Mouse (Mus musculus) kidney, postnatal 14 days (tissue): ENCODE results near the gene Adcy9.
A peak's percentile ranks its signal among the peaks of the same experiment; 100 is the strongest.
"Not testable (repeated sequence)": the region's sequence is repeated elsewhere in the genome, so short reads cannot be mapped to it uniquely, and the experiment has no call there.

Experiments
- DNase-seq: peaks from one replicate; pipeline ENCODE4 v3.0.0; 2022; ENCODE audit warnings: mixed read lengths

The Adcy9 gene

GRCm38 (mm10) chr16:4381487-4381886 is 38.8 kb downstream of the Adcy9 start:
- DNase-seq = no peak

- no peak for DNase-seq
These were observed 41.5 kb downstream of the Adcy9 start for GRCm38 (mm10) chr16:4378788-4379187.

- DNase-seq = no peak
These were observed 42.7 kb downstream of the Adcy9 start for GRCm38 (mm10) chr16:4377556-4377955.

- DNase-seq = no peak
These were observed 45.4 kb downstream of the Adcy9 start for GRCm38 (mm10) chr16:4374780-4375380.

GRCm38 (mm10) chr16:4374270-4374669 is 46.0 kb downstream of the Adcy9 start:
- no peak for DNase-seq

GRCm38 (mm10) chr16:4371039-4371438 is 49.3 kb downstream of the Adcy9 start:
- no peak for DNase-seq

GRCm38 (mm10) chr16:4370141-4370541 is 50.2 kb downstream of the Adcy9 start:
- no peak for DNase-seq

GRCm38 (mm10) chr16:4367930-4368329 is 52.4 kb downstream of the Adcy9 start:
- DNase-seq = peak; percentile 29

- DNase-seq = no peak
These were observed 53.0 kb downstream of the Adcy9 start for GRCm38 (mm10) chr16:4367291-4367690.

- DNase-seq = no peak
These were observed 53.6 kb downstream of the Adcy9 start for GRCm38 (mm10) chr16:4366671-4367070.

- no peak for DNase-seq
These were observed 56.8 kb downstream of the Adcy9 start for GRCm38 (mm10) chr16:4363341-4364116.

- DNase-seq = no peak
These were observed 64.8 kb downstream of the Adcy9 start for GRCm38 (mm10) chr16:4355260-4356043.

GRCm38 (mm10) chr16:4342579-4342978 is 77.7 kb downstream of the Adcy9 start:
- DNase-seq = no peak

GRCm38 (mm10) chr16:4341316-4342062 is 78.8 kb downstream of the Adcy9 start:
- DNase-seq = no peak

GRCm38 (mm10) chr16:4339216-4339615 is 81.1 kb downstream of the Adcy9 start:
- DNase-seq = not testable (repeated sequence)

- DNase-seq = no peak
These were observed 83.0 kb downstream of the Adcy9 start for GRCm38 (mm10) chr16:4337269-4337668.

- DNase-seq = no peak
These were observed 86.5 kb downstream of the Adcy9 start for GRCm38 (mm10) chr16:4333788-4334187.

- peak; percentile 14 for DNase-seq
These were observed 86.9 kb downstream of the Adcy9 start for GRCm38 (mm10) chr16:4333371-4333770.

- no peak for DNase-seq
These were observed 93.2 kb downstream of the Adcy9 start for GRCm38 (mm10) chr16:4327081-4327480.

- DNase-seq = no peak
These were observed 94.5 kb downstream of the Adcy9 start for GRCm38 (mm10) chr16:4325801-4326200.

GRCm38 (mm10) chr16:4324967-4325366 is 95.3 kb downstream of the Adcy9 start:
- no peak for DNase-seq

- DNase-seq = no peak
These were observed 99.4 kb downstream of the Adcy9 start for GRCm38 (mm10) chr16:4320856-4321255.

GRCm38 (mm10) chr16:4318001-4318526 is 102.2 kb downstream of the Adcy9 start:
- DNase-seq = peak; percentile 9
